Mouse (Mus musculus) cerebellum, postnatal 36 days (tissue): ENCODE measurements at regions not wholly inside any gene's neighbourhood (a gene's known extent, or its start where the extent isn't known, plus 50 kb on each side); places are given as distances from the start of the nearest gene placed in this dataset.

ENCODE experiments used
- DNase-seq, 2 experiments: peaks; one replicate each; pipeline ENCODE4 v3.0.0; 2021 to 2022; ENCODE audit warnings: mixed read lengths in 2 of 2

- DNase-seq: no peak
These were observed 91.2 kb downstream of the Srek1 start for GRCm38 (mm10) chr13:103683169-103683568.

GRCm38 (mm10) chr13:103680740-103681139 is 93.7 kb downstream of the Srek1 start:
- DNase-seq: no peak

- DNase-seq: no peak
These were observed 94.4 kb downstream of the Srek1 start for GRCm38 (mm10) chr13:103680052-103680451.

- no peak for DNase-seq
These were observed 97.6 kb downstream of the Srek1 start for GRCm38 (mm10) chr13:103676831-103677230.

GRCm38 (mm10) chr13:103676221-103676620 is 98.2 kb downstream of the Srek1 start:
- no peak for DNase-seq

- DNase-seq: no peak
These were observed 103.8 kb downstream of the Srek1 start for GRCm38 (mm10) chr13:103670611-103671010.

- no peak for DNase-seq
These were observed 104.6 kb downstream of the Srek1 start for GRCm38 (mm10) chr13:103669856-103670255.

- no peak for DNase-seq
These were observed 106.7 kb downstream of the Srek1 start for GRCm38 (mm10) chr13:103667749-103668148.

- DNase-seq: no peak
These were observed 114.0 kb downstream of the Srek1 start for GRCm38 (mm10) chr13:103660248-103660996.

GRCm38 (mm10) chr13:103655966-103656365 is 118.4 kb downstream of the Srek1 start:
- no peak for DNase-seq

GRCm38 (mm10) chr13:103653216-103653615 is 121.2 kb downstream of the Srek1 start:
- no peak for DNase-seq

GRCm38 (mm10) chr13:103649383-103649782 is 125.0 kb downstream of the Srek1 start:
- DNase-seq: no peak

- no peak for DNase-seq
These were observed 126.4 kb downstream of the Srek1 start for GRCm38 (mm10) chr13:103648016-103648415.

GRCm38 (mm10) chr13:103646035-103646434 is 128.4 kb downstream of the Srek1 start:
- DNase-seq: peak; percentile 6 to 15

- peak; percentile 22 to 24 for DNase-seq
These were observed 130.2 kb downstream of the Srek1 start for GRCm38 (mm10) chr13:103643993-103644722.

GRCm38 (mm10) chr13:103643486-103643885 is 130.9 kb downstream of the Srek1 start:
- DNase-seq: no peak

GRCm38 (mm10) chr13:103642542-103643375 is 131.6 kb downstream of the Srek1 start:
- DNase-seq: no peak

GRCm38 (mm10) chr13:103638038-103638437 is 136.4 kb downstream of the Srek1 start:
- no peak for DNase-seq

- DNase-seq: no peak
These were observed 137.0 kb downstream of the Srek1 start for GRCm38 (mm10) chr13:103637414-103637813.

GRCm38 (mm10) chr13:103636595-103636994 is 137.8 kb downstream of the Srek1 start:
- no peak for DNase-seq

- no peak for DNase-seq
These were observed 150.6 kb downstream of the Srek1 start for GRCm38 (mm10) chr13:103623810-103624209.

- DNase-seq: no peak
These were observed 151.1 kb downstream of the Srek1 start for GRCm38 (mm10) chr13:103623319-103623718.

GRCm38 (mm10) chr13:103622324-103622723 is 152.1 kb downstream of the Srek1 start:
- DNase-seq: no peak
